Mouse (Mus musculus) liver, embryonic 14.5 days (tissue): ENCODE data around the gene Fnbp1.

Source experiments
- CTCF ChIP-seq: IDR thresholded peaks from 2 replicates; pipeline ENCODE4 v1.5.1; 2016; ENCODE audit warnings: antibody characterized with exemption, low read depth, control low read depth
- EP300 ChIP-seq: IDR thresholded peaks from 2 replicates; pipeline ENCODE4 v1.6.1; 2016; ENCODE audit warnings: antibody characterized with exemption, low read depth

DNA sequence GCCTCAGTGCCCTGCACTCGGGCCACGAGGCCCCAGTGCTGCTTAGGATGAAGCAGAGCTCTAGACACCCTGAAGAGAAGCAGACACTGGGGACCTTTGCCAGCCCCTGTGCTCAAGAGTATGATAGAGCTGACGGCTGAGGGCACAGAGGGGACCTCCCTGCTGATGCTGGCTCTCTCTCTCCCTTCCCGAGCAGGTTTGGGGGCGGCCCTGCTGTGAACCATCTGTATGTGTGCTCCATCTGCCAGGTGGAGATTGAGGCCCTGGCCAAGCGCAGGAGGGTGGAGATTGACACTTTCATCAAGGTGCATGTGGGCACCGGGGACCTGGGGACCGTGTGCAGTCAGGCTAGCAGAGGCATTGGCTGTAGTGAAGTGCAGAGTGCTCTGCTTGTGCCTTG, 123.3 kb downstream of the Fnbp1 start:
- no peak for TF ChIP-seq EP300
- no peak for TF ChIP-seq CTCF
